Mouse (Mus musculus) forelimb bud, embryonic 11.5 days (tissue): ENCODE results near the gene Exoc3l4.

Experiments used
- DNase-seq: peaks from one replicate; pipeline ENCODE4 v3.0.0-alpha.2; 2012; ENCODE audit warnings: low read depth, low spot score

The Exoc3l4 gene

GRCm38 (mm10) chr12:111416921-111417779 is at the start of gene Exoc3l4:
Gene Exoc3l4, plus strand, starts transcription at chr12:111417017.
- no peak for DNase-seq

DNA sequence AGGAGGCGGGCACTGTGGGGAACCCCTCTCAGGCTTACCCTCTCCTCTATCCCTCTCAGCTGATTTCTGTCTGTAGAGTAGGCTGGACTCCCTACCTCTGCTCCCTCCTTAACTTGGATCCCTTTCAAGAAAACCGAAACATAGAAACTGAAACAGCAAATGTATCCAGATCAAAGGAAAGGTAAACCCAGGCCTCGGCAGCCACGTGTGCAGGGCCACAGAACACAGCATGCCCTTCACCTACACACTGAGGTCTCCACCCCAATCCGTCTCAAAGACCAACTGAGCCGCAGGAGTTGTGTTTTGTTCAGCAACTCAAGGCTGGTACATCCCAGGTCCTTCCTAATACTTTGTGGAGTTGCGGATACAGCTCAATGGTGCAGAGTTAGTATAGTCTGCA is 49.8 kb upstream of the Exoc3l4 start:
- DNase-seq, result no peak

DNA sequence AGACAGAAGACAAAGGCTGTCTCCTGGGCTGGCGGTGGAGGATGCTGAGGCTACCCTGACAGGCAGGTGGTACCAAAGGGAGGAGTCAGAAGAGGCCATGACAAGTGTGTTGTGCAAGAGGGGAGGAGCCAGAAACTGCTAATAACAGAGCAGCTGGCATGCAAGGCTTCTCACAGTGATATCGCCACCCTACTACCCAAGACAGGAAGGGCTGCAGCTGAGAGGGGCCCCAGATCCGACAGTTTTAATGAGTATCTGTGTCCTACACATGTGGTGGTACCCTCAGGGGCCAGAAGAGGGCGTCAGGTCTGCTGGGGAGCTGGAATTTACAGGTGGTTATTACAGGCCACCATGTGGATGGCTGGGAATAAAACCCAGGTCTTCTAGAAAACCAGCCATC is 46.6 kb upstream of the Exoc3l4 start:
- peak; percentile 11 for DNase-seq

DNA sequence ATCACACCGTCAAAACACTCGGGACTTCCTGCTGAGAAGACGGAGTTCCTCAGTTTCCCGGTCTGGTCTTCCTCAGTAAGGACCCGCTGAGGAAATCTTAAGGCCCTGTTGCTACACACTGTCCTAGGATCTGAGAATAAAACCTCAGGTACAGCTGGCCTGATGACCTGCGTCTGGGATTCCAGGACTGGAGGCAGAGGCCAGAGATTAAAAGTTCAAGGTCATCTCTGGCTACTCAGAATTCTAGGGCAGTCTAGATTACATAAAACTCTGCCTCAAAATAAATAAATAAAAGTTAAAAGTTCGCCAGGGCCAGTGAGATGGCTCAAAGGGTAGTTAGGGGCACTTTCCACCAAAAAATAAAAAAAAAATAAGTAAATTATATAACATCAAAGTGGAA is 44.9 kb upstream of the Exoc3l4 start:
- no peak for DNase-seq

DNA sequence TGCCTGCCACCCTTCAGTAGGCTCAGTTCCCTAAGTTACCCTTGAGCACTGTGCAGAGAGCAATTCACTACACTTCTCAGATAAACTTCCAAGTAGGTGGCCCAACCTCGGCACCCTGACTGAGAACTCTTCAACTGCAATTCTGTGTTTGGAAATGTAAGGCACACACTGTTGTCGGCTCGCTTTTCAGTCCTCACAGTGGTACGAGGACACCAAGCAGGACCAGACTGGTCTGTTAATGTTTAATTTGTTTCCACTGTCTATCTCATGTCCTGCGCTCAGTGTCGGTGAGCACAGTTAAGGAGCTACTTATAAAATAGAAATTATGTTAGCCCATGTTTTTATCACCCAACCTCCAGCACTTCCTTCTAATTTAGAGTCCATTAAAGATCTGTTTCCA is 43.4 kb upstream of the Exoc3l4 start:
- no peak for DNase-seq

- DNase-seq, result no peak
Observed at GRCm38 (mm10) chr12:111374727-111375126, 42.1 kb upstream of the Exoc3l4 start.

GRCm38 (mm10) chr12:111375559-111375958 is 41.3 kb upstream of the Exoc3l4 start:
- no peak for DNase-seq

DNA sequence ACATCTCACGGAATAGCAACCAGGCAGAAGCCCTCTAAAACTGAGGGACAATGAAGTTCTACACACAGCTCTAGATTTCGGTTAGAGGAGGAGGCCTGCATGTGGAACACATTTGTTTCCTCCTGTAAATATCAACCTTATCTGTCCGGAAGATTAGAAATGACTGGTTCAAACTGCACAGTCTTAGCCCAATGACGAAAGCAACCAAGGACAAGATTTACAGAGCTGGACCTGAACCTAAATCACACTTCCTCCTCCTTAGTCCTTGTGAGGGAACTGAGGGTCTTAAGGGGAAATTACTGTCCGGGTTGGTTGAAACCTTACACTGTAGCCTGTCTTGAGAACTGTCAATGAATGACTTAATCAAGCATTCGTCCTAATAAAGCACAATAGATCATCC is 40.8 kb upstream of the Exoc3l4 start:
- DNase-seq, result no peak

DNA sequence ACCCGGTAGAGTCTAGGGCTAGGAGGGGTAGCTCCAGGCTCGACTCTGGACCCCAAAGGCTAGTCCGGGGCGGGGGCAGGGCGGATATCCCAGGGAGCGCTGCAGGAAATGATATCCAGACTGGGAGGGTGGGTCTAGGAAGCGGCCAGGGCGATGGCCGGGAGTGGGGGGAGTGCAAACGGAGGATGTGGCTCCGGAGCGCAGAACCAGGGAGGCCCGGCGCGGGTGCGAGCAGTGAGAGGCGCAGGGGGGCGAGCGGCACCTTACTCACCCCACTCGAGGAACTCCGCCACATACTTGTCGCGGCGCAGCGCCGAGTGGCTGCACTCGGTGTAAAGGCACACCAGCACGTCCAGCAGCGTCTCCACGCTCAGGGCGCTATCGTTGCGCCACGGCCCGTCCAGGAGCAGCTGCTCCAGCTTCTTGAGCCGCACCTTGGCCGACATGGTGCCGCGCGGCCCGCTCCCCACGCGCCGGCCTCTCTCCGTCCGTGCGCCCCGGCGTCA is 39.9 kb upstream of the Exoc3l4 start:
- peak; percentile 14 for DNase-seq

- peak; percentile 92 for DNase-seq
Observed at GRCm38 (mm10) chr12:111377376-111377973, 39.3 kb upstream of the Exoc3l4 start, which contains the start of gene Cdc42bpb. Gene Cdc42bpb, minus strand, starts transcription at chr12:111377718.

- peak; percentile 21 for DNase-seq
Observed at GRCm38 (mm10) chr12:111377986-111378490, 38.8 kb upstream of the Exoc3l4 start.

GRCm38 (mm10) chr12:111378812-111379211 is 38.0 kb upstream of the Exoc3l4 start:
- no peak for DNase-seq

DNA sequence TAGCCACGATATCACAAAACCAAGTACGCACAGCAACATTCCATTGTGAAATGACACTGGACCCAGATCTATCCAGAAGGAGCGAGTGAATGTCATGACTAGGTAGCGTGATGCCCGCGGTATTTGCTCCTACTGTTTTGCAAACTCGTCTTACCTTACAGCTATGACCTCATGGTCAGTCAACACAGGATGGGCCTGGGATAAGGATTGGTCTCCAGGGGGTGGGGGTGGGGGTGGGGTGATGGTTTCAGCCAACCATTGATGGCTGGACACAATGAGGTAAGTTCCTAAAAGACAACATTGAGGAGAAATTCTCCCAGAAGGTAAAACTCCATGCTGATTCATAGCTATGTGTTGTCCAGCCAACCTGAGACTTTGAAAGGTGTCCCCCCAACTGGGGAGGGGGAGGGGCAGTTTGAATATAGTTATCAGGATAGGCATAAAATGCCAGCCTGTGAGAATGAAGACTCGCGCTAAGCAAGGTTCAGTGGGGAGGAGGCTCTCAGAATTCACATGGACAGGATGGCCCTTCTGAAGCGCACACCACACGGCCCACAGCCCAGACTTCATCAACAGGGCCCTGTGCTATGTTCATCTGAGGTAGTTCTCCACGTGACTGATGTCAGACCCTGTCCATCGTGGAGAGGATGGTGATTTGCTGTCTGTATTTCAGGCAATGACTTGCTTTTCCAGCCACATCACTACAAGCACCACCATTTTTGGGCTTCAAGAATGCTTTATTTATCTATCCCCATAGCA is 30.8 kb upstream of the Exoc3l4 start:
- DNase-seq, result no peak

GRCm38 (mm10) chr12:111386642-111387120 is 30.1 kb upstream of the Exoc3l4 start:
- DNase-seq, result peak; percentile 11

DNA sequence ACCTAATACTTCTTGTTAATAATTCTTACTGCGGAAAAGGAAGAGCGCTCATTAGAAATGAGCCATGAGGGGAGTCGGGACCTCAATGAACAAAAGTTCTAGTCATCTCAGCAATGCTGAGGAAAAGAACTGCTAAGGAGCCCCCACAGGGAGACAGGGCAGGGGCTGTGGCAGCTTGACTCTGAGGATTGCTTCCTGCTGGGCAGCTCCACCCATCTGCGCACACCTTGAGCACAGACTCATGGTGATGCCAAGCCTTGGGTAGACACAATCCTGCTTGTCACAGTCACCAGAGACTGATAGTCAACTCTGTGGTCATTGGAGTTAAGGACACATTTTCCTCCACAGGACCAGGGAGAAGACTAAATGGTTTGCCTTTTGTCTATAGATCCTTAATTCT is 29.7 kb upstream of the Exoc3l4 start:
- DNase-seq, result no peak

DNA sequence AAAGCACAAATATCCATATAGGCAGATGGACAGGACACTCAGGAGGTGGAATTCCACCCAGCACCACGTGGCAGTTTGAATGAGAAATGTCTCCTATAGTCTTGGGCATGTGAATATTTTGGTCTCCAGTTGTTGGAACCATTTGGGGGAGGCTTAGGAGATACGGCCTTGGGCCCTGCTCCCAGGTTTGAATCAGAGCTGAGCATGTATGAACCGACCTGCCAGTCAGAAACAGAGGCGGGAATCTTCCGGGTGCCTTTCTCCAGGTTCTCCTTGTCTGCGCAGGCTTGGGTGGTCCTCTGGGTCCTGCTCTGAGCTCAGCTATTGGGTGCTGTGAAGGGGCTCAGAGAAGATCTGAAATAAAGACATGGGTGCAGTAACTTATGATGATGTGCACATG is 22.8 kb upstream of the Exoc3l4 start:
- no peak for DNase-seq

- no peak for DNase-seq
Observed at GRCm38 (mm10) chr12:111396997-111397396, 19.8 kb upstream of the Exoc3l4 start.

DNA sequence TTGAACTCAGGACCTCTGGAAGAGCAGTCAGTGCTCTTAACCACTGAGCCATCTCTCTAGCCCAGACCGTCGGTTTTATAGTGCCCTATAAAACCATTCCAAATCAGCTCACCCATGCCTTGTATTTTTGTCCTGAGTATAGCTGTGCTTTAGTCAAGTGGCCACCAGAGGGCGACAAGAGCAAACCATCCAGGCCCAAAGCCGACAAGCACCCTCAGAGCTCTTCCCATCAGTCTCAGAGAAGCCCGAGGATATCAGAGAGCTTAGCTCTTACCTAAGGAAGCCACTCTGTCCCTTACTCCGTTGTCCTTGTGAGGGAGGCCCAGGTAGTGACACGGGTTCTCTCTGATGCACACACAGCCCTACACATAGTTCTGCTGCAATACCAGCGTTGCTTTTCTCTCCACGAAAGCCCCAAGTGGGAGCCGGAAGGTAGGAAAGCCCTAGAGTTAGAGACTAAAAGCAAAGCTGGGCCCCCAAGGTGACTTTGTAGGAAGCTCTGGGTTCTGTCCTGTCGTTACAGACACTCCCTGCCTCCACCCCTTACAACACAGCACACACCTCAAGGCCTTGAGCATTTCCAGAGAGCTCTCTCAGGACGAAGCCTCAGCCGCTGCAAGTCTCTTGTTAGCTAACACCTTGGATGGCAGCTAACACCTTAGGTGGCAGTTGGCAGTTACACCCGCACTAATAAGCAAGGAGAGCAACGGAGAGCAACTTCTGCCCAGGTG is 15.2 kb upstream of the Exoc3l4 start:
- peak; percentile 85 for DNase-seq

DNA sequence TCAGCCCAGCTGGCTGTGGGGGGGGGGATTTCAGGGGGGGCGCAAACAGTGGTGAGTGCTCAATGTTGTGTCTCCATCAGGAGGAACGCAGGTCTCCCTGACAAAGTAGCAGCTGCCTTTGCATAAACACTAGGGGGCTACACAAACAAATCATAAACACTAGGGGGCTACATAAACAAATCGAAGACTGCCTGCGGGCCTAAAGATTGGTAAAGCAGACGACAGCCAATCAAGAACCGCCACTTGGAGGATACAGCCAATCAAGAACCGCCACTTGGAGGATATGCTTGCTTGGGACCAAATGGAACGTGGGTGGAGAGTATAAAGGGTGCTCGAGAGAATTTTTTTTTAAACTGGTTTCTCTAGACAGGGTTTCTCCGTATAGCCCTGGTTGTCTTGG is 11.9 kb upstream of the Exoc3l4 start:
- no peak for DNase-seq

GRCm38 (mm10) chr12:111406622-111407021 is 10.2 kb upstream of the Exoc3l4 start, which contains the start of gene Lbhd2:
Gene Lbhd2, plus strand, starts transcription at chr12:111406809.
- no peak for DNase-seq

- DNase-seq, result no peak
Observed at GRCm38 (mm10) chr12:111409583-111409982, 7.2 kb upstream of the Exoc3l4 start.
